Mouse (Mus musculus) liver, postnatal 0 days (tissue): ENCODE results near the gene Sbf1. TPM values are rescaled to one million over a fixed set of nuclear protein-coding genes. Genes with fewer than 3 reads are reported as not detected.
A peak's percentile ranks its signal among the peaks of the same experiment; 100 is the strongest.

Experiments used
- ATAC-seq: fragments of 200-750 bp; cut with Nextera tagmentation; 2 replicates; pipeline ENCODE4 v1.8.0; 2017; ENCODE audit warnings: mild to moderate bottlenecking, moderate library complexity
- DNase-seq: peaks from one replicate; pipeline ENCODE4 v3.0.0-alpha.2; 2016
- H3K27ac ChIP-seq: fragments of 300-500 bp; sonication (generic); 2 replicates; pipeline ENCODE4 v1.5.1; 2014; ENCODE audit warnings: antibody characterized with exemption, moderate library complexity, mild to moderate bottlenecking, low read depth
- H3K27me3 ChIP-seq: fragments of 300-500 bp; sonication (generic); 2 replicates; pipeline ENCODE4 v1.6.1; 2014; ENCODE audit warnings: low read length, control low read depth, mixed read lengths; ENCODE audit not compliant: insufficient read depth
- H3K36me3 ChIP-seq: fragments of 300-500 bp; sonication (generic); replicated peaks from 2 replicates; pipeline ENCODE4 v1.6.1; 2014; ENCODE audit warnings: mild to moderate bottlenecking, control low read depth, low read length, moderate library complexity, mixed read lengths; ENCODE audit not compliant: insufficient read depth
- H3K4me1 ChIP-seq: fragments of 300-500 bp; sonication (generic); 2 replicates; pipeline ENCODE4 v1.6.1; 2014; ENCODE audit warnings: antibody characterized with exemption, mild to moderate bottlenecking, control low read depth; ENCODE audit not compliant: insufficient read depth
- H3K4me2 ChIP-seq: fragments of 300-500 bp; sonication (generic); 2 replicates; pipeline ENCODE4 v1.6.1; 2014; ENCODE audit warnings: low read depth, mild to moderate bottlenecking, low read length, moderate library complexity, mixed read lengths
- H3K4me3 ChIP-seq: fragments of 300-500 bp; sonication (generic); 2 replicates; pipeline ENCODE4 v1.5.1; 2014; ENCODE audit warnings: low read depth, low read length
- H3K9ac ChIP-seq: fragments of 300-500 bp; sonication (generic); replicated peaks from 2 replicates; pipeline ENCODE4 v1.6.1; 2014; ENCODE audit warnings: mild to moderate bottlenecking, moderate library complexity
- H3K9me3 ChIP-seq: fragments of 300-500 bp; sonication (generic); 2 replicates; pipeline ENCODE4 v1.6.1; 2016; ENCODE audit warnings: mild to moderate bottlenecking, control low read depth, low read length, mixed read lengths
- CTCF ChIP-seq: sonication (generic); IDR thresholded peaks from 2 replicates; pipeline ENCODE4 v1.5.1; 2016; ENCODE audit warnings: antibody characterized with exemption, low read depth
- EP300 ChIP-seq: IDR thresholded peaks from 2 replicates; pipeline ENCODE4 v1.6.1; 2016; ENCODE audit warnings: antibody characterized with exemption, low read depth, mild to moderate bottlenecking
- WGBS: fragments of 180-500 bp; shearing (Covaris S2); extraction: QIAGEN DNeasy Blood & Tissue Kit; methylation state at CpG from one replicate; pipeline ENCODE4 v1.1.7; 2014; ENCODE audit not compliant: insufficient replicate concordance; 5-methylcytosine and 5-hydroxymethylcytosine counted together
- microRNA-seq: library from miRNA; unstranded; fragments of <30 nt; microRNA quantifications from one replicate; pipeline ENCODE4, GENCODE M21; 2016
- polyA plus RNA-seq: library from polyadenylated mRNA; unstranded; fragments of >200 nt; fragmentation: Nextera tagmentation; extraction: Ambion mirVana; gene quantifications from 2 replicates; pipeline ENCODE4 v1.2.1, GENCODE M21; 2015

Gene Sbf1
- polyA plus RNA-seq, 1 experiment from 2014 or later = 17.0 TPM

GRCm38 (mm10) chr15:89249063-89249462 is 66.0 kb downstream of the Sbf1 start:
- Histone ChIP-seq H3K27me3 (no peaks in the 10 kb centered on the region), H3K9me3 (no peaks in the 10 kb centered on the region), H3K4me3 (no peak overlapping the region), H3K4me1 (no peaks in the 10 kb centered on the region), H3K9ac (no peak overlapping the region), H3K36me3 (peaks cover 17% of the 10 kb centered on the region), H3K27ac (no peak overlapping the region), H3K4me2 (no peak overlapping the region)
- TF ChIP-seq EP300 (no peak), CTCF (no peak)
- DNase-seq (no peak), ATAC-seq (no peak)
- WGBS = 79% methylated on average over 6 of the region's 6 CpGs

- Histone ChIP-seq H3K9me3 (no peaks in the 10 kb centered on the region), H3K4me2 (no peak overlapping the region), H3K4me1 (0 out of 2 replicates have a peak, but pooled peaks cover 5% of the 10 kb centered on the region), H3K9ac (no peak overlapping the region), H3K36me3 (peaks cover 14% of the 10 kb centered on the region), H3K4me3 (no peak overlapping the region), H3K27me3 (no peaks in the 10 kb centered on the region), H3K27ac (no peak overlapping the region)
- 76% methylated on average over 2 of the region's 2 CpGs for WGBS
- TF ChIP-seq EP300 (no peak), CTCF (peak; percentile 46)
- DNase-seq (no peak), ATAC-seq (no peak)
Observed at GRCm38 (mm10) chr15:89241025-89241424, 74.1 kb downstream of the Sbf1 start.

- DNase-seq = no peak
- Histone ChIP-seq H3K4me2 (peak overlapping the region; percentile 4; the same call in 1 of the 2 replicates), H3K9ac (no peak overlapping the region), H3K9me3 (no peaks in the 10 kb centered on the region), H3K27ac (no peak overlapping the region; the same call in none of the 2 replicates), H3K36me3 (peaks cover 14% of the 10 kb centered on the region), H3K4me3 (no peak overlapping the region), H3K4me1 (0 out of 2 replicates have a peak, but pooled peaks cover 5% of the 10 kb centered on the region), H3K27me3 (no peaks in the 10 kb centered on the region)
- ATAC-seq = no peak
- 26% methylated on average over 3 of the region's 3 CpGs for WGBS
- TF ChIP-seq EP300 (no peak), CTCF (no peak)
Observed at GRCm38 (mm10) chr15:89239751-89240392, 75.2 kb downstream of the Sbf1 start.

Small RNA genes lying within 50 kb of the gene (microRNA-seq; reads per million reads assigned to microRNA genes)
- not detected for gene Mir6959

Other genes starting within 250 kb of the Sbf1 start
- 23.3 and 23.6 TPM in 2 replicates for gene Trabd, start 240.2 kb downstream of the Sbf1 start, polyA plus RNA-seq
- 14.3 and 14.7 TPM in 2 replicates for gene Selenoo, start 226.2 kb downstream of the Sbf1 start, polyA plus RNA-seq
- gene Tubgcp6, start 192.2 kb downstream of the Sbf1 start, polyA plus RNA-seq = 3.1 and 3.3 TPM in 2 replicates
- gene Hdac10, start 186.6 kb downstream of the Sbf1 start, polyA plus RNA-seq = 4.9 and 6.3 TPM in 2 replicates
- 2.1 and 2.4 TPM in 2 replicates for gene Mapk12, start 174.6 kb downstream of the Sbf1 start, polyA plus RNA-seq
- 0.66 and 0.81 TPM in 2 replicates for gene Mapk11, start 165.7 kb downstream of the Sbf1 start, polyA plus RNA-seq
- 27.2 and 29.7 TPM in 2 replicates for gene Plxnb2, start 134.5 kb downstream of the Sbf1 start, polyA plus RNA-seq
- gene Dennd6b, start 118.8 kb downstream of the Sbf1 start, polyA plus RNA-seq = 2.6 and 2.7 TPM in 2 replicates
- 13.9 and 18.1 TPM in 2 replicates for gene Ppp6r2, start 103.8 kb downstream of the Sbf1 start, polyA plus RNA-seq
- gene Adm2, start 7.4 kb upstream of the Sbf1 start, polyA plus RNA-seq = 1.4 and 3.7 TPM in 2 replicates
- gene Miox, start 19.1 kb upstream of the Sbf1 start, polyA plus RNA-seq = 22.9 and 27.0 TPM in 2 replicates
- 22.1 and 24.0 TPM in 2 replicates for gene Lmf2, start 40.3 kb upstream of the Sbf1 start, polyA plus RNA-seq
- gene Ncaph2, start 40.4 kb upstream of the Sbf1 start, polyA plus RNA-seq = 59.4 and 59.8 TPM in 2 replicates
- gene Sco2, start 58.5 kb upstream of the Sbf1 start, polyA plus RNA-seq = 9.1 and 10.1 TPM in 2 replicates
- gene Tymp, start 61.7 kb upstream of the Sbf1 start, polyA plus RNA-seq = 5.8 and 7.7 TPM in 2 replicates
- 1.8 and 2.0 TPM in 2 replicates for gene Odf3b, start 64.0 kb upstream of the Sbf1 start, polyA plus RNA-seq
- not detected in 2 replicates for gene Klhdc7b, start 69.6 kb upstream of the Sbf1 start, polyA plus RNA-seq
- gene Syce3, start 95.2 kb upstream of the Sbf1 start, polyA plus RNA-seq = not detected in 2 replicates
- 10.7 and 12.4 TPM in 2 replicates for gene Cpt1b, start 110.6 kb upstream of the Sbf1 start, polyA plus RNA-seq
- 0.64 and 1.5 TPM in 2 replicates for gene C730034F03Rik, start 114.3 kb upstream of the Sbf1 start, polyA plus RNA-seq
- not detected in 2 replicates for gene Gm44502, start 114.4 kb upstream of the Sbf1 start, polyA plus RNA-seq
- 42.7 and 44.3 TPM in 2 replicates for gene Chkb, start 114.6 kb upstream of the Sbf1 start, polyA plus RNA-seq
- not detected in 2 replicates for gene Mapk8ip2, start 138.6 kb upstream of the Sbf1 start, polyA plus RNA-seq
- gene Arsa, start 162.1 kb upstream of the Sbf1 start, polyA plus RNA-seq = 4.7 and 5.5 TPM in 2 replicates
- gene Shank3, start 184.3 kb upstream of the Sbf1 start, polyA plus RNA-seq = 0.27 and 0.81 TPM in 2 replicates